Mouse (Mus musculus) bone marrow, adult 2 months (tissue): ENCODE measurements around the gene Nup160. TPM values are rescaled to one million over a fixed set of nuclear protein-coding genes. Genes with fewer than 3 reads are reported as not detected.

Experiments used
- H3K27ac ChIP-seq: fragments of 200-500 bp; 2 replicates; pipeline ENCODE4 v1.5.1; 2012; ENCODE audit warnings: low read depth, mild to moderate bottlenecking, control low read depth, inconsistent platforms, low read length; ENCODE audit not compliant: control insufficient read depth, poor library complexity, insufficient read depth
- H3K4me1 ChIP-seq: fragments of 200-500 bp; 2 replicates; pipeline ENCODE4 v1.6.1; 2011; ENCODE audit warnings: low read length; ENCODE audit not compliant: control insufficient read depth, insufficient read depth
- H3K4me3 ChIP-seq: fragments of 200-500 bp; replicated peaks from 2 replicates; pipeline ENCODE3; 2011; ENCODE audit warnings: mild to moderate bottlenecking, low read depth, low read length, control low read depth; ENCODE audit not compliant: control insufficient read depth
- CTCF ChIP-seq: fragments of 200-500 bp; IDR thresholded peaks from 2 replicates; pipeline ENCODE4 v1.5.1; 2011; ENCODE audit warnings: low read length, control low read depth; ENCODE audit not compliant: control insufficient read depth, insufficient read depth
- POLR2A ChIP-seq: fragments of 200-500 bp; IDR thresholded peaks from 2 replicates; pipeline ENCODE4 v1.6.1; 2011; ENCODE audit warnings: low read depth, mild to moderate bottlenecking, control low read depth, low read length, borderline replicate concordance; ENCODE audit not compliant: control insufficient read depth
- WGBS: fragments of 180-500 bp; shearing (Covaris S2); methylation state at CpG from one replicate; pipeline ENCODE4 v1.1.7; 2018; 5-methylcytosine and 5-hydroxymethylcytosine counted together
- polyA plus RNA-seq: library from polyadenylated mRNA; stranded (reverse); fragments of >200 nt; gene quantifications from 2 replicates; pipeline ENCODE4 v1.2.4, GENCODE M21; 2011; ENCODE audit warnings: low replicate concordance; ENCODE audit not compliant: missing spikeins, insufficient read depth, insufficient read length

Nup160 gene
- polyA plus RNA-seq, 1 experiment, result 12.9 TPM

GRCm38 (mm10) chr2:90674555-90674954 is 2.5 kb upstream of the Nup160 start:
- 96% methylated on average over 2 of the region's 2 CpGs for WGBS
- Histone ChIP-seq H3K27ac (no peak overlapping the region), H3K4me1 (peaks cover 3% of the 10 kb centered on the region), H3K4me3 (no peak overlapping the region)
- TF ChIP-seq CTCF (0 out of 2 replicates have a peak, but pooled peaks have one; percentile 20), POLR2A (no peak)

- TF ChIP-seq POLR2A (no peak), CTCF (no peak)
- H3K27ac ChIP-seq, result no peak overlapping the region
- H3K4me3 ChIP-seq, result no peak overlapping the region
- WGBS, result 77% methylated on average over 2 of the region's 2 CpGs
- peaks cover 3% of the 10 kb centered on the region for H3K4me1 ChIP-seq
These were observed 1.5 kb upstream of the Nup160 start for GRCm38 (mm10) chr2:90675488-90675887.

- Histone ChIP-seq H3K4me1 (peaks cover 3% of the 10 kb centered on the region), H3K27ac (peak overlapping the region; percentile 97), H3K4me3 (peak overlapping the region; percentile 79)
- TF ChIP-seq CTCF (peak; percentile 20; the same call in 1 of the 2 replicates), POLR2A (no peak)
- 37% methylated on average over 26 of the region's 26 CpGs for WGBS
These were observed 1.4 kb downstream of the Nup160 start for GRCm38 (mm10) chr2:90678256-90679060.

GRCm38 (mm10) chr2:90679061-90679810 is 2.2 kb downstream of the Nup160 start:
- peak; percentile 90; the same call in 1 of the 2 replicates for TF ChIP-seq POLR2A
- no peak for TF ChIP-seq CTCF
- Histone ChIP-seq H3K4me3 (peak overlapping the region; percentile 79), H3K27ac (peak overlapping the region; percentile 97), H3K4me1 (peaks cover 1% of the 10 kb centered on the region)
- under 1% methylated on average over 63 of the region's 63 CpGs for WGBS

- TF ChIP-seq CTCF (no peak), POLR2A (no peak)
- H3K4me1 ChIP-seq, result no peaks in the 10 kb centered on the region
- no peak overlapping the region for H3K4me3 ChIP-seq
- no peak overlapping the region for H3K27ac ChIP-seq
- 88% methylated on average over 4 of the region's 4 CpGs for WGBS
These were observed 23.9 kb downstream of the Nup160 start for GRCm38 (mm10) chr2:90700943-90701342.

- Histone ChIP-seq H3K27ac (no peak overlapping the region), H3K4me1 (no peaks in the 10 kb centered on the region), H3K4me3 (no peak overlapping the region)
- 92% methylated on average over 1 of the region's 1 CpGs for WGBS
- no peak for TF ChIP-seq POLR2A
- TF ChIP-seq CTCF, result no peak
These were observed 31.5 kb downstream of the Nup160 start for GRCm38 (mm10) chr2:90708548-90708947.

- WGBS, result 64% methylated on average over 7 of the region's 7 CpGs
- Histone ChIP-seq H3K27ac (peak overlapping the region; percentile 65), H3K4me1 (no peaks in the 10 kb centered on the region; the same call in 1 of the 2 replicates), H3K4me3 (no peak overlapping the region)
- TF ChIP-seq POLR2A, result no peak
- no peak for TF ChIP-seq CTCF
These were observed 38.6 kb downstream of the Nup160 start for GRCm38 (mm10) chr2:90715555-90716092.

- Histone ChIP-seq H3K4me3 (no peak overlapping the region), H3K4me1 (no peaks in the 10 kb centered on the region; the same call in 1 of the 2 replicates), H3K27ac (no peak overlapping the region)
- no peak for TF ChIP-seq CTCF
- TF ChIP-seq POLR2A, result no peak
- 94% methylated on average over 4 of the region's 4 CpGs for WGBS
These were observed 40.4 kb downstream of the Nup160 start for GRCm38 (mm10) chr2:90717366-90717765.
